Mouse (Mus musculus): ENCODE measurements around the gene Kpna4. TPM values are rescaled to one million over a fixed set of nuclear protein-coding genes. Genes with fewer than 3 reads are reported as not detected.

The Kpna4 gene
- 38.1 and 40.3 TPM in 2 replicates for polyA plus RNA-seq (2014; fragmentation: Nextera tagmentation; extraction: Ambion mirVana)

- Histone ChIP-seq H3K27me3 (ENCODE audit: control insufficient read depth, insufficient read depth, low read length) (no peaks in the 10 kb centered on the region; the same call in 1 of the 2 replicates), H3K9ac (replicated peaks; ENCODE audit: low read depth, low read length) (peak within 1 kb of the TSS; percentile 93), H3K9me3 (ENCODE audit: control insufficient read depth, low read length) (no peaks in the 10 kb centered on the region), H3K36me3 (ENCODE audit: control insufficient read depth, insufficient read depth, low read length) (no peaks in the 10 kb centered on the region), H3K4me3 (ENCODE audit: low read depth, low read length) (peak within 1 kb of the TSS; percentile 92), H3K4me1 (ENCODE audit: control insufficient read depth, insufficient read depth, low read length) (peaks cover 17% of the 10 kb centered on the region), H3K27ac (ENCODE audit: low read depth, low read length) (peak within 1 kb of the TSS; percentile 96), H3K4me2 (ENCODE audit: low read depth, low read length) (peak within 1 kb of the TSS; percentile 68)
- WGBS: under 1% methylated on average over 105 of the region's 107 CpGs
- peak; percentile 98 for ATAC-seq (ENCODE audit: low read depth)
Observed at GRCm38 (mm10) chr3:69126509-69127345, at the start of gene Kpna4. TSS of gene Kpna4 (minus strand) at chr3:69127113.

- ATAC-seq (ENCODE audit: low read depth): no peak
- 10% methylated on average over 1 of the region's 1 CpGs for WGBS
Observed at GRCm38 (mm10) chr3:69175229-69175628, 48.3 kb upstream of the Kpna4 start.

GRCm38 (mm10) chr3:69171123-69171522, 44.2 kb upstream of the Kpna4 start:
- Histone ChIP-seq H3K4me3 (ENCODE audit: low read depth, low read length) (no peak overlapping the region), H3K27me3 (ENCODE audit: control insufficient read depth, insufficient read depth, low read length) (no peaks in the 10 kb centered on the region), H3K27ac (ENCODE audit: low read depth, low read length) (no peak overlapping the region), H3K4me2 (ENCODE audit: low read depth, low read length) (no peak overlapping the region), H3K4me1 (ENCODE audit: control insufficient read depth, insufficient read depth, low read length) (no peaks in the 10 kb centered on the region), H3K9me3 (ENCODE audit: control insufficient read depth, low read length) (no peaks in the 10 kb centered on the region), H3K9ac (replicated peaks; ENCODE audit: low read depth, low read length) (no peak overlapping the region), H3K36me3 (ENCODE audit: control insufficient read depth, insufficient read depth, low read length) (no peaks in the 10 kb centered on the region)
- ATAC-seq (ENCODE audit: low read depth): no peak
- 78% methylated on average over 4 of the region's 4 CpGs for WGBS

More at GRCm38 (mm10) chr3:69175229-69175628, 48.3 kb upstream of the Kpna4 start:
- Histone ChIP-seq H3K4me3 (ENCODE audit: low read depth, low read length) (no peak overlapping the region), H3K4me1 (ENCODE audit: control insufficient read depth, insufficient read depth, low read length) (no peaks in the 10 kb centered on the region), H3K36me3 (ENCODE audit: control insufficient read depth, insufficient read depth, low read length) (no peaks in the 10 kb centered on the region), H3K27ac (ENCODE audit: low read depth, low read length) (no peak overlapping the region), H3K9me3 (ENCODE audit: control insufficient read depth, low read length) (no peaks in the 10 kb centered on the region), H3K9ac (replicated peaks; ENCODE audit: low read depth, low read length) (no peak overlapping the region), H3K4me2 (ENCODE audit: low read depth, low read length) (no peak overlapping the region), H3K27me3 (ENCODE audit: control insufficient read depth, insufficient read depth, low read length) (no peaks in the 10 kb centered on the region)

DNA sequence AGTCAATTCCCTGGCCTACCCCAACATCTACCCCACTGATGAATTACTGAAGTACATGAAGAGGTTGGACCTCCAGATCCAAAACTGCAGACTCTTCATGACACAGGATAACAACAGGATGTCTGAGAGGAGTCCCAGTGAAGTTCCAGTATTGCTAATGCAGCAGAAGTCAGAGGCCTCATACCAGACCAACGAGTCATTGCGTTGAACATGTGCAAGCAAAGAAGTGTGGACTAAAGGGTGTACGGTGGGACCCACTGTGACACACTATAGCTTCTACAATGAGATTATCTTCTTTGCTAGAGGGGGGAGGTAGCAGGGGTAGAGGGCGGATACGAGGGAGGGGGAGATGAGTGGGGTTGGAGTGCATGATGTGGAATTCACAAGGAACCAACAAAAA, 42.9 kb upstream of the Kpna4 start:
- no peaks in the 10 kb centered on the region for H3K27me3 ChIP-seq (ENCODE audit: control insufficient read depth, insufficient read depth, low read length)
- ATAC-seq (ENCODE audit: low read depth): no peak
- H3K4me3 ChIP-seq (ENCODE audit: low read depth, low read length): no peak overlapping the region
- no peaks in the 10 kb centered on the region for H3K36me3 ChIP-seq (ENCODE audit: control insufficient read depth, insufficient read depth, low read length)
- H3K27ac ChIP-seq (ENCODE audit: low read depth, low read length): no peak overlapping the region
- no peaks in the 10 kb centered on the region for H3K9me3 ChIP-seq (ENCODE audit: control insufficient read depth, low read length)
- 91% methylated on average over 5 of the region's 5 CpGs for WGBS
- no peaks in the 10 kb centered on the region for H3K4me1 ChIP-seq (ENCODE audit: control insufficient read depth, insufficient read depth, low read length)
- H3K4me2 ChIP-seq (ENCODE audit: low read depth, low read length): no peak overlapping the region
- H3K9ac ChIP-seq (replicated peaks; ENCODE audit: low read depth, low read length): no peak overlapping the region

GRCm38 (mm10) chr3:69168724-69169123, 41.8 kb upstream of the Kpna4 start:
- no peak overlapping the region for H3K4me3 ChIP-seq (ENCODE audit: low read depth, low read length)
- H3K36me3 ChIP-seq (ENCODE audit: control insufficient read depth, insufficient read depth, low read length): no peaks in the 10 kb centered on the region
- H3K27me3 ChIP-seq (ENCODE audit: control insufficient read depth, insufficient read depth, low read length): no peaks in the 10 kb centered on the region
- 88% methylated on average over 9 of the region's 9 CpGs for WGBS
- no peak for ATAC-seq (ENCODE audit: low read depth)
- H3K9me3 ChIP-seq (ENCODE audit: control insufficient read depth, low read length): no peaks in the 10 kb centered on the region
- no peak overlapping the region for H3K9ac ChIP-seq (replicated peaks; ENCODE audit: low read depth, low read length)
- H3K4me2 ChIP-seq (ENCODE audit: low read depth, low read length): no peak overlapping the region
- H3K4me1 ChIP-seq (ENCODE audit: control insufficient read depth, insufficient read depth, low read length): no peaks in the 10 kb centered on the region
- H3K27ac ChIP-seq (ENCODE audit: low read depth, low read length): no peak overlapping the region

DNA sequence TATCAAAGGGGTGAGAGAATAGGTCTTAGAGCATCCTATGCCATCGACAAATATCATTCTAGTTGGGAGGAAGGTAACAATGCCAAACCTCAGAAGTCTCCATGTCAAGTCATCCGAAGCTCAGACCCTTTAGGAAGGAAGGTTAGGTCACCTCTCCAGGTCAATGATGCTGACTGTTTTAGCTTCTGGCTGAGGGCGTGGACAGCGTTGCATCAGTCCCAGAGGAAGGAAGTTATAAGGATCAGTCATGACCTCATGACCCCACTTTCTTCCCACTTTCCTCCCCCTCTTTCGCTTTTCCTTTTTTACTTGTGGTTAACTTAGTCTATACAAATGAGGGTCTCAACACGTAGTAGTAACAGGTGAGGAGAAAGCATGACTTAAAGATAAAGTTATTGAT, 36.1 kb upstream of the Kpna4 start:
- no peak for ATAC-seq (ENCODE audit: low read depth)
- H3K9ac ChIP-seq (replicated peaks; ENCODE audit: low read depth, low read length): no peak overlapping the region
- H3K27me3 ChIP-seq (ENCODE audit: control insufficient read depth, insufficient read depth, low read length): no peaks in the 10 kb centered on the region
- H3K4me2 ChIP-seq (ENCODE audit: low read depth, low read length): no peak overlapping the region
- H3K4me1 ChIP-seq (ENCODE audit: control insufficient read depth, insufficient read depth, low read length): no peaks in the 10 kb centered on the region
- H3K9me3 ChIP-seq (ENCODE audit: control insufficient read depth, low read length): no peaks in the 10 kb centered on the region
- H3K27ac ChIP-seq (ENCODE audit: low read depth, low read length): no peak overlapping the region
- WGBS: 83% methylated on average over 6 of the region's 6 CpGs
- no peak overlapping the region for H3K4me3 ChIP-seq (ENCODE audit: low read depth, low read length)
- H3K36me3 ChIP-seq (ENCODE audit: control insufficient read depth, insufficient read depth, low read length): no peaks in the 10 kb centered on the region

DNA sequence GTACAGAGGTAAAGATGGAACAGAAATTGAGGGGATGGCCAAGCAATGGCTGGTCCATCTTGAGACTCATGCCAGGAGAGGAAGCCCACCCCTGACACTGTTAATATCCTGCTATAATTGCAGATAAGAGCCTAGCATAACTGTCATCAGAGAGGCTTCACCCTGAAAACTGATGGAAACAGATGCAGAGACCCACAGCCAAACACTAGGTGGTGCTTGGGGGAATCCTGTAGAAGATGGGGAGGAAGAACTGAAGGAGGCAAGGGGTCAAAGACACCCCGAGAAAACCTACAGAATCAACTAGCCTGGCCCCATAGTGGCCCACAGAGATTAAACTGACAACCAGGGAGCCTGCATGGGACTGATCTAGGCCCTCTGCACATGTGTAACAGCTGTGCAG, 33.5 kb upstream of the Kpna4 start:
- ATAC-seq (ENCODE audit: low read depth): no peak
- H3K4me1 ChIP-seq (ENCODE audit: control insufficient read depth, insufficient read depth, low read length): no peaks in the 10 kb centered on the region
- no peak overlapping the region for H3K4me2 ChIP-seq (ENCODE audit: low read depth, low read length)
- 45% methylated on average over 1 of the region's 1 CpGs for WGBS
- no peak overlapping the region for H3K9ac ChIP-seq (replicated peaks; ENCODE audit: low read depth, low read length)
- H3K9me3 ChIP-seq (ENCODE audit: control insufficient read depth, low read length): no peaks in the 10 kb centered on the region
- H3K27me3 ChIP-seq (ENCODE audit: control insufficient read depth, insufficient read depth, low read length): no peaks in the 10 kb centered on the region
- no peaks in the 10 kb centered on the region for H3K36me3 ChIP-seq (ENCODE audit: control insufficient read depth, insufficient read depth, low read length)
- no peak overlapping the region for H3K27ac ChIP-seq (ENCODE audit: low read depth, low read length)
- no peak overlapping the region for H3K4me3 ChIP-seq (ENCODE audit: low read depth, low read length)

DNA sequence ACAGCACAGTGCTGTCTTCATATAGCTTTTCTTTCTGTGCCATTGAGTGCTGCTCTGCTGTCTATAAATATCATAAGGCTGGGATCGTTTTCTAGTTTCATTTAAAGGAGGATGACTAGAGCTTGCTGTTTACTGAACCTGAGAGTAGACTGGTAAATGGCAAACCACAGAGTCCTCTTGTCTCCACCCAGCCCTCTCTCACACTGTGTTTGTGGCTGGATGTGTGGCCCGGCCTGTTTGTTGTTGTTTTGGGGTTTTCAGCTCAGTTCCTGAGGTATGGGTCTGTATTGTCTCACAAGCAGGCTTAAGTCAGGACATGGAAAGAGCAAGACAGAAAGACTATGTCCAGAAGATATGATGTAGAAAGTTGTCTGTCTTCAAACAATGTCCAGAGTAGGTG, 32.6 kb upstream of the Kpna4 start:
- H3K4me3 ChIP-seq (ENCODE audit: low read depth, low read length): no peak overlapping the region
- no peaks in the 10 kb centered on the region for H3K9me3 ChIP-seq (ENCODE audit: control insufficient read depth, low read length)
- no peaks in the 10 kb centered on the region for H3K36me3 ChIP-seq (ENCODE audit: control insufficient read depth, insufficient read depth, low read length)
- no peaks in the 10 kb centered on the region for H3K4me1 ChIP-seq (ENCODE audit: control insufficient read depth, insufficient read depth, low read length)
- 87% methylated on average over 2 of the region's 2 CpGs for WGBS
- H3K4me2 ChIP-seq (ENCODE audit: low read depth, low read length): no peak overlapping the region
- H3K27me3 ChIP-seq (ENCODE audit: control insufficient read depth, insufficient read depth, low read length): no peaks in the 10 kb centered on the region
- H3K27ac ChIP-seq (ENCODE audit: low read depth, low read length): no peak overlapping the region
- no peak for ATAC-seq (ENCODE audit: low read depth)
- no peak overlapping the region for H3K9ac ChIP-seq (replicated peaks; ENCODE audit: low read depth, low read length)

- no peaks in the 10 kb centered on the region for H3K4me1 ChIP-seq (ENCODE audit: control insufficient read depth, insufficient read depth, low read length)
- no peaks in the 10 kb centered on the region for H3K27me3 ChIP-seq (ENCODE audit: control insufficient read depth, insufficient read depth, low read length)
- no peak overlapping the region for H3K4me3 ChIP-seq (ENCODE audit: low read depth, low read length)
- H3K9ac ChIP-seq (replicated peaks; ENCODE audit: low read depth, low read length): no peak overlapping the region
- H3K27ac ChIP-seq (ENCODE audit: low read depth, low read length): no peak overlapping the region
- 80% methylated on average over 5 of the region's 5 CpGs for WGBS
- H3K36me3 ChIP-seq (ENCODE audit: control insufficient read depth, insufficient read depth, low read length): no peaks in the 10 kb centered on the region
- no peaks in the 10 kb centered on the region for H3K9me3 ChIP-seq (ENCODE audit: control insufficient read depth, low read length)
- no peak overlapping the region for H3K4me2 ChIP-seq (ENCODE audit: low read depth, low read length)
- ATAC-seq (ENCODE audit: low read depth): no peak
Observed at GRCm38 (mm10) chr3:69157886-69158285, 31.0 kb upstream of the Kpna4 start.
